Mouse (Mus musculus) heart, postnatal 0 days (tissue): Measurements from ENCODE around the gene Gm12790.

Experiments
- CTCF ChIP-seq: IDR thresholded peaks from 2 replicates; pipeline ENCODE4 v1.5.1; 2016; ENCODE audit warnings: antibody characterized with exemption, control low read depth, low read depth
- EP300 ChIP-seq: IDR thresholded peaks from 2 replicates; pipeline ENCODE4 v1.6.1; 2016; ENCODE audit warnings: antibody characterized with exemption, low read depth

- TF ChIP-seq CTCF: no peak
- no peak for TF ChIP-seq EP300
Measured at GRCm38 (mm10) chr4:101985678-101986077, 4.8 kb upstream of the Gm12790 start.
